Mouse (Mus musculus) lung, postnatal 4 days (tissue): ENCODE results near the gene D930007J09Rik.

Source experiments
- DNase-seq, 2 experiments: peaks; one replicate each; pipeline ENCODE4 v3.0.0; 2021

Gene D930007J09Rik

DNA sequence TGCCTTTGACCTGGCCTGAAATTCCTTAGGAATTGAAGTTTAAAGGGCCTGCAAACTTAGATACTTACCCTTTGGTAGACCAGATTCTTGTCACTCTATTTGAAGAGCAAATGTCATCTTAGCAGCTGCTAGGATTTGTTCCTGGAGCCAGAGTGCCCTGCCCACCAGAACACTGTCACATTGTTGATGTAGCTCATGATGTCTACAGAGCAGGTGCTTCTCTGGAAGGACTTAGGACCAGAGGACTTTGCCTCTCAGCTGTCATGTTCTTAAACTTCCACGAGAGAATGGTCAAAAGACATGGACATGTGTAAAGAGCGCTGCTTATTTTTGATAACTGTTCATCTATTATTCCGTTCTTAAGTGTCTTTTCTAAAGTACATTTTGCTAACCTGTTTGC is 16.6 kb upstream of the D930007J09Rik start:
- DNase-seq = no peak

DNA sequence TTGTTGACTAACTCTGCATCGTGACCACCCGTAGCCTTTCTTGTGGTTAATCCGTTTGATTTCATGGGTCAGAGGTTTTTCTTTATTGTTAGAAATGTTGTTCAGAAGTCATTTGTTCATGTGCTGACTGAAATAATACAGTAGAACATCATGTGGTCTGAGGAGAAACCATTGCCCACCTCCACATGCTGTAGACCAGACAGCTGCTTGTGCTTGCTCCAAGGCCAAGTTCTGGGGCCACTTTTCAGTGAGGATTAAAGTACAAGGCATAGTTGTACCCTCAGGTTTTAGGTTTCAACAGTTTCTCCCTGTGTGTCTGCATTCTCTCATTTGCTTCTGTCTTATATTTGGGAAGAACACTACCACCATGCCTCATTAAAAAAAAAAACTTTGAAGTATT is 5.0 kb upstream of the D930007J09Rik start:
- DNase-seq = no peak

DNA sequence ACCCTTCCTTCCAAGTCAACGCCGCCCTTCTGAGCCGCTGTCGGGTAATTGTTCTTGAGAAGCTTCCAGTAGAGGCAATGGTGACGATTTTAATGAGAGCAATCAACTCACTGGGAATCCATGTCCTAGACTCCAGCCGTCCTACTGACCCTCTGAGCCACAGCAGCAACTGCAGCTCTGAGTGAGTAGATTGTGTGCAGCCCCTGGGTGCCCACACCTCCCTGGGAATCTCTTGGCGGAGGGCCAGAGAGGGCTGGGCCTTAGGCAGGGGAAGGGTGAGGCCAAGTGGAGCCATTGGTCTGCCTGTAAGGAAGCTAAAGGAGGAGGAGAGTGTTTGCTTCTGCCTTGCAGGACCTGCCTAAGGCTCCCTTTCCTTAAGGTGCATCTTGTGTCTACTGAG is 4.2 kb upstream of the D930007J09Rik start:
- DNase-seq = peak in 1 of 2 experiments; percentile 25

DNA sequence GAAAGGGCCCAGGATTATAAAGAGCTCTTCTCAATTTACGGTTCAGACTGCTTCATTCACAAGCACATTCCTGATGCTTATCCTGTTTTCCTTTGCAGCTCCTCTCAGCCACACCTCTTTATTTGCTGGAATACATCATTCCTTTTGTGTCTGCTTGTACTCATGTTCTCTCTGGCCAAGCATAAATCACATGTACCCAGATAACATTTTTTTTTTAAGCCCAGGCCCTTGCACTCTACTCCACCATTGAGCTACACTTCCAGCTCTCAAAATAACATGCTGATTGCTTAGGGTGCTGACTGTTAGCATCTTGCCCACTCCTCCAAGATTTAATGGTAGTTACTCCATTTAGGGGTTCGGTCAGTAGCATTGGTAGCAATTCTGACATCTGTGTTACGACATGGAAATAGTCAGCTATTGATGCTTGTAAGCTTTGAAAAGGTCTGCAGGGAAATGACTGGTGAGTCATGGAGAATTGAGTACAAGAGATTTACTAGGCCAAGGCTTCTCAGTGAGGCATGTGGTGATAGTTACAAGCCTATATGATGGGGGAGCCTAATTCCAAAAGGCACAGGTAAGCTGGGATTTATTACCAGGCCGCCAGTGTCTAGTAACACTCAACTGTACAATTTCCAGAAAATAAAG is 1.2 kb upstream of the D930007J09Rik start:
- DNase-seq = no peak

DNA sequence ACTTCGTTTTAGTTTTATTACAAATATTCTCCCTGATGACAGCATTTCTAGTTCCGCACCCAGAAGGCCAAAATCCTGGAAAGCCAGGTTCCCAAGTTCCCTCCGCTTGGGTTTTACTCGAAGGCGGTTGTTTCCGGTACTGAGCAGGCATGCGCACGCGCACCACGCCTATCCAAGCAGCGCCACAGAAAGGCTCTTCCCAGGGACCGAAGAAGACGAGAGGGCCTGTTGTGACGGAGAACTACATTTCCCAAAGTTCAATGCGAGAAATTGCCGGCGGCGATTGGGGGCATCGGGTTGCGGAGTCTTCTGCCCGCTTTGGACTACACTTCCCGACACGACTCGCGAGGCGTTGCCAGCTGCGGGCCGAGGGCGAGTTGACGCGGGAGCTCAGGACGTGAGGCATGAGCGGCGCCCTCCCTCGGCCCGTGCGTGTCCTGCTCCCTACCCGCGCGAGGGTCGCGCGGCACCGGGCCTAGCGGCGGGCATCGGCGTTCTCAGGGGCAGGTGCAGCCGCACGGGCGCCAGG is 892 bp downstream of the D930007J09Rik start, which contains the start of gene Wrnip1:
Wrnip1 (plus strand) TSS at position 346 of the 529 bp plus-strand sequence.
- DNase-seq = peak; percentile 96 to 99

DNA sequence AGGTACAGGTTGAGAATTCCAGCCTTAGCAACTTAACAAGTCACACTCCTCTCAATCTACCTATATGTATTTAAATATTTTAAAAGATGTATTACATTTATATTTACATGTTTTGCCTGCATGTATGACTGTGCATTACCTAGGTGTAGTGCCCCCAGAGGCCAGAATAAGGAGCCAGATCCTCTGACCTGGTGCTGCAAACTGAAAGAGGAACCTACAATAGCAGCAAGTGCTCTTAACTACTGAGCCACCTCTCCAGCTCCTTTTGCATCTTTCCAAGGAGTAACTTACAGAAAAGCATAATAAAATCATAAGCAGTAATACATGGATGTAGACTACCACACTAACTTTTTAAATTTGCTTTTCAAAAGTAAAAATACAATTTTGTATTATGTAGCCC is 1.8 kb downstream of the D930007J09Rik start:
- peak in 1 of 2 experiments; percentile 26 for DNase-seq

DNA sequence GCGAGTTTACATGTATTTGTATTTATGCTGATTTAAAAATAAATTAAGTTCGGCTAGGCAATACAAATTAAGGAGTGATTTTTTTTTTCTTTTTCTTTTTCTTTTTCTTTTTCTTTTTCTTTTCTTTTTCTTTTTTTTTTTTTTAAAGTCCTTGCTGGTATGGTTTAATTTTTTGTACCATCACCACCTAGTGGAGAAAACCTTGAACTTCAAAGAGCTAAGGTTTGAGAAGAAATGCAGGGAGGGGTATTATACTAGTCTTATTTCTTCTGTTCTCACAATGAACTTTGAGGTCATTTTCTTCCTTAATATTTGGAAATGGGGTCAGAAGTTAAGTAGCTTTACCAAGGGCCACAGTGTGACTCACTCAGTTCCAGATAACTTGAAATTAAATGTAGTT is 3.5 kb downstream of the D930007J09Rik start:
- no peak for DNase-seq

DNA sequence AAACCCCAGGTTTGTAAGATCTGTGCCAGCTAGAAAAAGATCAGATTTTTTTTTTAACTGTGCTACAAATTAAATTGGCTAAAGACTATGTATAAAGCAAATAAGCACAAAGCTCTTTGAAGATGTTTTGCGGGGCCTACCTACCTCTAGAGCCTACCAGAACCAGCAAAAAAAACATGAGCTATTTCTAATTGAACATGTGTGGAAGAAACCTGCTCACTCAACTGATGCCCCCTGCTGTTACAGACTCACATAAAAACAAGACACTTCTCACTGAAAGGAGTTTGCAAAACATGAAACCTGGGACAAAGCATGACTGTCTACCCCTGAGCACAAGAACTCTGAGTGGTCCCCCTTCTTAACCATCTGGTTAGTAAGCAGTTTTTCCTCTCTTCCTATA is 5.6 kb downstream of the D930007J09Rik start:
- no peak for DNase-seq

DNA sequence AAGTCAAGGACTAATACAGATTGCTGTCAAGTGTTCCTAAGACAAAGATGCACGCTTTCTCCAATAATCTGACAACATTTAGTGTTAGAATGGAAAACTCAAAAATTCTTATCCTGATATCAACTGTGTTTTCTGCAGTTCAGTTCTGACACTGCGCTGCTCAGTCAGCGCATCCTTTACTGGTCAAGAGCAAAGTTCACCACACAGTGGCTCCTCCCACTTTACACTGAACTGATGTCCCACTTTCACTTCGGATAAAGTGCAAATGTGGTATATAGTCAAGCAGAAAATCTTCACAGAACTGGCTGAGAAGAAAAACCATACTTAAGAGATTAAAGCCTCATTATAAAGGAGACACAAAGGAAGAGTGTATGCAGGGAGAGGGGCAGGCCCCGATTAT is 7.5 kb downstream of the D930007J09Rik start:
- no peak for DNase-seq

DNA sequence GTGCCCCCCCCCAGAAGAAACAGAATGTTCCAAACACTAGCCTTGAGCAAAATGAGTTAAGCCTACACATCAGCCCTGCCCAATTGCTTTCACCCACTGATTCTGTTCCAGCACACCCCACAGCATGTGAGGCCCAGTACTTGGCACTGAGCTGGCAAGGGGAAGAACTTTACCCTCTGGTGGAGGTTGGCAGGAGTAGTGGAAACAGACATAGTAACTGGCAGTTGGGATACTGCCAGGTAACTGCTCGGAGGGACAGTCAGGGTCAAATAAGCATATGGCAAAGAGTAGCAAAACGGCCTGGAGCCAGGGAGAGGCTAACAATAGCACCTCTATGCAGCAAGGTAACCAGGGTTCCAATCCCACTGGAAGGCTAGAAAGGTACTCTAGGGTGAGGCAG is 8.0 kb downstream of the D930007J09Rik start:
- DNase-seq = no peak

DNA sequence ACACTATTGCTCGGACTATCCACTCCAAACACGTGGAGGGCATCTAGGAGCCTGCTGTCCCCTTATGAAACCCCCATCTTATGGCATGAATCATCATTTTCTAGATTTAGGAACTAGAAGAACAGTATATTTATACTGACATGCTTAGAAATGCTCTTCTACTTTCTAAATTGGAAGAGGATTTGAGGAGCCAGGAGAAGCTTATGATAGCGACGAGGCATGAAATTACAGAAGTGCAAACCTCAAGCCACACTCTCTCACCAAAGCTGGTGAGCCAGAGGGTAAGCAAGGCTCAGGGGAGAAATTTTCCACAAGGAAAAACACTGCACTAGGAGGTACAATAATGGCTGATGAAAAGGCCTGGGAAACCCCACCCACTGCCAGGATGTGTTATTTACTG is 12.9 kb downstream of the D930007J09Rik start:
- DNase-seq = no peak

DNA sequence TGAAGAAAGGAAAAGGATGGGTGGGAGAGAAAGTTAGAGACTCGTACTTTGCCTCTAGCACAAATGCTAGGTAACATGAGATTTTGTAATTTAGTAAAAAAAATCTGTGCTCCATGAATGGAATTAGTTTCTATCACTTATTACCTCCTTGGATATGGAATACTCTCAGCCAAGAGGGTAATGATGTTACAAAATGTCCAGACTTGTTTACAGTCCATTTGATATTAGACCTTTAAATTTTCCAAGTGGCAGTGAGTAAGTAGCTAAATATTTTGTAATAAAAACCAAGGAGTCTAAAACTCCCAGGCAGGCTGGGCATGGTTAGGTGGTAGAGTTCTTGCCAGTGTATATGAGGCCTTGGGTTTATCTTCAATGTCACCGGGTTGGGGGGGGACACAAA is 15.1 kb downstream of the D930007J09Rik start:
- no peak for DNase-seq

DNA sequence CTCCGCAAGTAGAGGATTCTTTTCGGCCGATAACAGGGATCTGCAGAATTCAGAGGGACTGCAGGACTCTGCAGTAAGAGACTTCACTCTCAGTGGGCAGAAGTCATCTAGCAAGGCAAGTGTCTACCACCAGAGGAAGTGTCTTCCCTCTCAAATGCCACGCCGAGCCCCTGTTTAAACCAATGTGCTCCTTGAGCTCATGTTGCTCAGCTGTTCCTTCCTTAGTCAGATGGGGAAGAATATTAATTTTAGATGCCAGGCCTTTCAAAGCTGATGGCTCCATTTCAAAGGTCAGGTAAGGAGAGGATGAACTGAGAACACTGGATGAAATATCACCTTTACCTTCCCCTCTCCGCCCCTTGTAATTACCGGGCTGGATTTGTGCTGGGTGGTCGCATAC is 18.8 kb downstream of the D930007J09Rik start, which contains the start of gene Mylk4:
Mylk4 (minus strand) TSS at position 139 of the 400 bp plus-strand sequence.
- DNase-seq = no peak

DNA sequence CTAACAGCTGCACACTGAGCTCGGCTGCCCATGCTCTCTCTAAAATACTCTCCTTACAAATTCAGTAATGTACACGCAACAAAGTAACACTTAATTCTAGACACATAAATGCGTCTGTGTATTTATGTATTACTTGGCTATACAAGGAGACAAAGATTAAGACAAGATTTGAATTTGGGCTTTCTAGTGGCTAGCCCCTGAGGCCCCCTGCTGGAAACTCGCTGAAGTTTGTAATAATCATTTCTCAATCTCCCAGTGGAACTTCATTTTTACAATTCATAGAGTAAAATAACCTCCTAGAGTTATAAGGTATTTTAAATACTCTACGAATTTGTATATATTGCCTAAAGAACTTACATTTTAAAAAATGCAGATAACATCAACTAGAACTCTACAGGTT is 19.6 kb downstream of the D930007J09Rik start:
- DNase-seq = no peak

DNA sequence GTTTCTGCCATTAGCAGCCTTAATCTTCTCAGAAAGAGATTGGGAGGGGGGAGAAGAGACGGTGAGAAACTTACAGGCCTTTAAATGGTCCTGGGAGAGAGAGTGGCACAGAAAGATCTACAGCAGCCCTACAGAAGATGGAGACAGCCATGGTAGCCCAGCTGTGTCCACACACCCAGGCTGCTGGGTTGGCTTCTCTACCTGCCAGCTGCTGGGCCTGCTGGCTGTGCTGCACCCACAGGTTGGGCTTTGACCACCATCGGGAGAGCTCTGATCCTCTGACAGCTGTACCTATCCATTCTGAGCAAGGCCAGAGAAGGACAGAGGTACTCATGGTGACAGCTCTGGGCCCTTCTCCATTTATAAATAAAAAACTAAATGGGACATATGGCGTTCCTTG is 23.8 kb downstream of the D930007J09Rik start:
- DNase-seq = no peak

DNA sequence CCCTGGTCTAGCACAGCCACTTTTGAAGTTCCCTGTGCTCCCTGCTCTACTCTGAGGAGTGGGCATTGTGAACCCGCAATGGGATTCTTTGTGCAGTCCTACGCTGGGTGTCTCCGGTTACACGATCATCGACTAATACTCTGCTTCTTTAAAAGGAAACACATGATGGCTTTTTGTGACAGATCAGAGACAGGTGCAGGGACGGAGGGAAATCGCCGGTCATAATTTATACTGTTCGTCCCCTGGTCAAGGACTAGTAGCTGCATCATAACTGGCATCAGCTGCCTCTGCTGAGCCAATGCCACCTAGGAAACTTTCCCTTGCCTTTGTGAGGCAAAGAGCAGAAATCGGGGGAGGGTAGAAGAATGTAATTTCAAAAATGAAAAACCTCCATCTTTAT is 26.3 kb downstream of the D930007J09Rik start:
- DNase-seq = no peak

DNA sequence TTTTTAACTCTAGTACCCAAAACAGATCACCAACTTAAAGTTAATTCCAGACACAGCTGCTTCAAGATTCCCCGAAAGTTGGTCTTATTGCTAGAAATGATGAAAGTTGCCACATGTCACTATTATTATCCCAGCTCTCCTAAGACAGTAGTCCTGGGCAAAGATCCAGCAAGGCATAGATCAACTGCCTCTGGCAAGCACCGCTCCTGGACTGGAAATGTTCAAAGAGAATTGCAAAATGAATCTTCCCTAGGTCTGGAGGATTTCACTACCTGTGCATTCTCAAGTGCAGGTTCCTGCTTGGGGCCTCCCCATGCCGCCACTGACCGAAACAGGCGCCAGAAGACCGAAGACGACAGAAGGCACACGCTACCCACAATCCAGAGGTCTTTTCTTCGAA is 26.8 kb downstream of the D930007J09Rik start:
- DNase-seq = no peak

DNA sequence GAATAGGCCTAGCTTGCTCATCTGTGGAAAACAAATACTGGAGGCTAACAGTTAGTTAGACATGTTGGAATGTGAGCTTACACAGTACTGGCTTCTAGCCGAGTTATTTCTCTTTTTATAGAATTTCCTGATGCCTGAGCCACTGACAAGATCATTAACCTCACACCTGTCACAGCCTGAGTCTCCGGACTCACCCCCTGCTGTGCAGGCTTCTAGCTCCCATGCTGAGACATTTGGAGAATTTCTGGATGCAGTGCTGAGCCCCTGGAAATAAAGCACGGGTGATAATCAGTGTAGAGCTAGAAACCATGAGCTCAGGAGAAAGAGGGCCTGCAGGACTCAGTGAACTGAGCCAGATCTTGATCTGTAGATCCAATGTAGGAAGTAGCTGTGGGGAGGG is 32.7 kb downstream of the D930007J09Rik start:
- DNase-seq = no peak

DNA sequence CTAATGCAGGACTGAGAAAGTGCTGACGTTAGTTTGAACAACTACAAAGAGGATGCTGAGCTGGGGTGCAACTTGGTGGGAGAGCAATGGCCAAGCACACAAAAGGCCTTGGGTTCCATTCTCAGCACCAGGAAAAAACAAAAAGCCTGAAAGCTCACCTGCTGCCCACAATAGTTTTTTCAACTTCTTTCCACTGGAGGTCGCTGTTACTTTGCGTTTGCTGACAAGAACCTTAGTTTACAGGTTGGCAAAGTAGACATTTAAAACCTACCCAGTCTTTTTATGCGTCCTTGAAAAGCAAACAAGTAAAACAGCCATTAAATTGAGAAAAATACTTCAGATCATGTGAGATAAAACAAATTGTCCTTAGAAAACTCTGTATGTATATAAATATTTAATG is 34.5 kb downstream of the D930007J09Rik start:
- DNase-seq = peak in 1 of 2 experiments; percentile 40

DNA sequence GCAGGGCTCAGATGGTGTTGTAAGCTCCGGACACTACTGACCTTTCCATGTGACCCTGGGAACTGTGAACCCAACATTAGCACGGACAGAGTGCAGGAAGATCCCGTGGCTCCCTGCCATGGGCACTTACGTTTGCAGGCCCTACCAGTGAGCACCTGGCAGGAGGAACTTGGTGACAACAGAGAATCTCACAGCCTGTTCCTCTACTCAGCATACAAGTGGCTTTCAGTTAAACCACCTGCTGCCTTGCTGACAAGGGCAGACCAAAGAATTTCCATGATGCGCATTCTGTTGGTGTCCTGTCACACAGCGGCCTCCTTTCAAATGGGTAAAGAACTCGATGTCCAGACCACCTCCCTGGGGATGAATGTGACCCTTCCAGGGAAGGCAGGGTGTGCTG is 38.2 kb downstream of the D930007J09Rik start:
- DNase-seq = no peak

DNA sequence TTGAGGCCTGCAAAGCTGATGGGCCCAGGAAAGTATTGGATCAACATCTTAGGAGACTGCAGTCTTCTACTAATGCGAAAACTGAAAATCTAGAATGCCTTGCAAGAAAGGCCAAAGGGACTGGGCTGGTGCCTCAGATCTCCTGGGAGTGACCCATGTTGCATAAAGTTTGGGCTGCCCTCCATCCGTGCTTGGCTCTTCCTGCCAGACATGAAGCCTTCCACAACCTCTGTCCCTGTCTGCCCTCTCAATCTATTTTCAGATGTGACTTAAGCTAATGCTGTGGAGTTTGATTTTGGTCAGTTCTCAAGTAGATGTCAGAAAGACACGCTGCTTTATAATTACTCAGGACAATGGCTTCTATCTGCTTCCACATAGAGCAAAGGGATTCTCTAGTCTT is 39.5 kb downstream of the D930007J09Rik start:
- DNase-seq = no peak

DNA sequence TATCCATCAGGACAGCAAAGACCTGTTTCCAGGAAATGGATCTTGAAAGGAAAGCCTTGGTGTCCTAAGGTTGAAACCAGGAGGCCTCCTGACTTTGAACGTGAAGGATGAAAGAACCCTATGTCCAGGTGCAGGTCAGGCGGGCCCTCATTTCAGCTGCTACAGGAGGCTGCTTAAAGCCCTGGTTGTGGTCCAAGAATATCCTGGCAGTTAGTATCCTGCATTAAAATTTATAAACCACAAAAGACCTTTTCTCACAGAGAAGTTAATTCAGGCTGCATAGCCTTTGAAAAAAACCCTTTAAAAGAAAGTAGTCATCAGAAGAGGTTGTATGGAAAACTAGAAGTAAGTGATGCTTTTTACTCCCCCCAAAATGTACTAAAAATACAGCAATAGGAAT is 41.9 kb downstream of the D930007J09Rik start:
- no peak for DNase-seq

DNA sequence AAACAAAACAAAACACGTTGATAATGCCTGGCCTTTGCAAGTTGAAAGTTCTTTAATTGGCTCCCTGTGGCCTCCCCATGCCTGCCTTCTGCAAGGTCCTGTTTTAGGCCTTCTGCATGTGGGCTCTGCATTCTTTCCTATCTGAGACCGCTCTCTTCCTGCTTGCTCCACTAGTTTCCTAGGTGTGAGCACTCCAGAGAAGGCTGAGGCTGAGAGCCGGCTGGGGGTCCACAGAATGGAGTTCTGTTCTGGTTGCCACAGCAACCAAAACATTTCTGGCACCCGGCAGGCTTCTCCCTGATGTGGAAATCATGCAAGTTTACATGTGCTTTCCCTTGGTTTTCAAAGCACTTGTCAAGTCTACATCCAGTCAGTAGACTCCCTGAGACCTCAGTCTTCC is 43.6 kb downstream of the D930007J09Rik start:
- no peak for DNase-seq
